Mouse (Mus musculus) small intestine, adult 2 months (tissue): Measurements from ENCODE around the gene Pou2f1. TPM values are rescaled to one million over a fixed set of nuclear protein-coding genes. Genes with fewer than 3 reads are reported as not detected.

ENCODE experiments used
- H3K27ac ChIP-seq: fragments of 200-500 bp; 2 replicates; pipeline ENCODE4 v1.5.1; 2012; ENCODE audit warnings: low read depth, low read length, control low read depth, inconsistent platforms; ENCODE audit not compliant: insufficient read depth
- H3K27me3 ChIP-seq: fragments of 200-500 bp; 2 replicates; pipeline ENCODE4 v1.6.1; 2012; ENCODE audit warnings: mild to moderate bottlenecking, moderate library complexity, low read length, inconsistent platforms; ENCODE audit not compliant: control insufficient read depth, insufficient read depth
- H3K36me3 ChIP-seq: fragments of 200-500 bp; 2 replicates; pipeline ENCODE4 v1.6.1; 2012; ENCODE audit warnings: mild to moderate bottlenecking, low read length, control low read depth, inconsistent platforms; ENCODE audit not compliant: control insufficient read depth, insufficient read depth
- H3K4me1 ChIP-seq: fragments of 200-500 bp; 2 replicates; pipeline ENCODE4 v1.6.1; 2012; ENCODE audit warnings: low read length, inconsistent platforms, mixed read lengths; ENCODE audit not compliant: control insufficient read depth, insufficient read depth, insufficient read length
- H3K4me3 ChIP-seq: fragments of 200-500 bp; 2 replicates; pipeline ENCODE4 v1.5.1; 2012; ENCODE audit warnings: low read depth, mild to moderate bottlenecking, control low read depth, inconsistent platforms, low read length, moderate library complexity
- CTCF ChIP-seq: fragments of 200-500 bp; IDR thresholded peaks from 2 replicates; pipeline ENCODE4 v1.5.1; 2012; ENCODE audit warnings: low read depth, mild to moderate bottlenecking, control low read depth, inconsistent platforms, low read length, moderate library complexity, mixed read lengths; ENCODE audit not compliant: insufficient replicate concordance, insufficient read length; ENCODE audit errors: extremely low read depth
- POLR2A ChIP-seq: fragments of 200-500 bp; IDR thresholded peaks from 2 replicates; pipeline ENCODE4 v1.6.1; 2012; ENCODE audit warnings: low read depth, mild to moderate bottlenecking, control low read depth, inconsistent platforms, low read length, moderate library complexity
- WGBS: fragments of 180-500 bp; shearing (Covaris S2); methylation state at CpG from one replicate; pipeline ENCODE4 v1.1.7; 2018; 5-methylcytosine and 5-hydroxymethylcytosine counted together
- polyA plus RNA-seq: library from polyadenylated mRNA; depleted of rRNA; stranded (reverse); fragments of >200 nt; gene quantifications from 2 replicates; pipeline ENCODE4 v1.2.3, GENCODE M21; 2012

Pou2f1 gene
- polyA plus RNA-seq, 1 experiment: 17.6 TPM

GRCm38 (mm10) chr1:165833244-165833643, 169.2 kb downstream of the Pou2f1 start:
- H3K4me3 ChIP-seq: no peak overlapping the region
- H3K36me3 ChIP-seq: no peaks in the 10 kb centered on the region
- no peaks in the 10 kb centered on the region for H3K4me1 ChIP-seq
- H3K27ac ChIP-seq: no peak overlapping the region
- H3K27me3 ChIP-seq: no peaks in the 10 kb centered on the region
- 69% methylated on average over 4 of the region's 4 CpGs for WGBS
- TF ChIP-seq POLR2A (no peak), CTCF (no peak)

- WGBS: 89% methylated on average over 5 of the region's 5 CpGs
- no peaks in the 10 kb centered on the region for H3K27me3 ChIP-seq
- H3K27ac ChIP-seq: no peak overlapping the region
- no peaks in the 10 kb centered on the region for H3K36me3 ChIP-seq
- no peaks in the 10 kb centered on the region for H3K4me1 ChIP-seq
- no peak overlapping the region for H3K4me3 ChIP-seq
- TF ChIP-seq CTCF (no peak), POLR2A (no peak)
These were observed 172.6 kb downstream of the Pou2f1 start for GRCm38 (mm10) chr1:165829890-165830289.

GRCm38 (mm10) chr1:165828615-165829014, 173.9 kb downstream of the Pou2f1 start:
- TF ChIP-seq POLR2A (no peak), CTCF (no peak)
- H3K4me3 ChIP-seq: no peak overlapping the region
- H3K27ac ChIP-seq: no peak overlapping the region
- WGBS: 88% methylated on average over 6 of the region's 6 CpGs
- no peaks in the 10 kb centered on the region for H3K36me3 ChIP-seq
- H3K27me3 ChIP-seq: no peaks in the 10 kb centered on the region
- no peaks in the 10 kb centered on the region for H3K4me1 ChIP-seq

GRCm38 (mm10) chr1:165828173-165828572, 174.3 kb downstream of the Pou2f1 start:
- Histone ChIP-seq H3K36me3 (no peaks in the 10 kb centered on the region), H3K27me3 (no peaks in the 10 kb centered on the region), H3K4me1 (no peaks in the 10 kb centered on the region), H3K4me3 (no peak overlapping the region), H3K27ac (no peak overlapping the region)
- WGBS: 82% methylated on average over 5 of the region's 5 CpGs
- no peak for TF ChIP-seq CTCF
- no peak for TF ChIP-seq POLR2A

- 77% methylated on average over 2 of the region's 2 CpGs for WGBS
- no peaks in the 10 kb centered on the region for H3K4me1 ChIP-seq
- H3K27me3 ChIP-seq: no peaks in the 10 kb centered on the region
- no peak overlapping the region for H3K27ac ChIP-seq
- H3K36me3 ChIP-seq: no peaks in the 10 kb centered on the region
- TF ChIP-seq CTCF (no peak), POLR2A (no peak)
- H3K4me3 ChIP-seq: no peak overlapping the region
These were observed 180.4 kb downstream of the Pou2f1 start for GRCm38 (mm10) chr1:165822031-165822430.

GRCm38 (mm10) chr1:165819147-165819546, 183.3 kb downstream of the Pou2f1 start:
- 79% methylated on average over 4 of the region's 4 CpGs for WGBS
- Histone ChIP-seq H3K36me3 (no peaks in the 10 kb centered on the region), H3K4me3 (no peak overlapping the region), H3K27ac (no peak overlapping the region), H3K27me3 (no peaks in the 10 kb centered on the region), H3K4me1 (no peaks in the 10 kb centered on the region)
- no peak for TF ChIP-seq POLR2A
- TF ChIP-seq CTCF: no peak

GRCm38 (mm10) chr1:165818145-165818860, 184.2 kb downstream of the Pou2f1 start:
- 76% methylated on average over 8 of the region's 8 CpGs for WGBS
- Histone ChIP-seq H3K4me3 (no peak overlapping the region), H3K27ac (no peak overlapping the region), H3K27me3 (no peaks in the 10 kb centered on the region), H3K36me3 (no peaks in the 10 kb centered on the region), H3K4me1 (no peaks in the 10 kb centered on the region)
- no peak for TF ChIP-seq POLR2A
- TF ChIP-seq CTCF: no peak

- no peaks in the 10 kb centered on the region for H3K27me3 ChIP-seq
- 25% methylated on average over 9 of the region's 9 CpGs for WGBS
- no peak overlapping the region for H3K4me3 ChIP-seq
- TF ChIP-seq CTCF (no peak), POLR2A (no peak)
- H3K36me3 ChIP-seq: no peaks in the 10 kb centered on the region
- no peak overlapping the region for H3K27ac ChIP-seq
- H3K4me1 ChIP-seq: no peaks in the 10 kb centered on the region
These were observed 185.2 kb downstream of the Pou2f1 start for GRCm38 (mm10) chr1:165817264-165817663.
